Mouse (Mus musculus): ENCODE measurements around the gene Tex28. TPM values are rescaled to one million over a fixed set of nuclear protein-coding genes. Genes with fewer than 3 reads are reported as not detected.

Tex28 gene
- polyA plus RNA-seq, 1 experiment from 2014 or later = not detected

GRCm38 (mm10) chrX:74103457-74104188 is 64.0 kb downstream of the Tex28 start:
- no peaks in the 10 kb centered on the region for H3K9me3 ChIP-seq (ENCODE audit: low read length)
- H3K9ac ChIP-seq (replicated peaks; ENCODE audit: low read length) = no peak overlapping the region
- H3K27me3 ChIP-seq (ENCODE audit: insufficient read depth, low read length) = peaks cover 2% of the 10 kb centered on the region; the same call in 1 of the 2 replicates
- no peaks in the 10 kb centered on the region for H3K4me1 ChIP-seq (ENCODE audit: insufficient read depth, low read length)
- ATAC-seq (ENCODE audit: low FRiP score, low TSS enrichment) = no peak
- no peak overlapping the region for H3K4me3 ChIP-seq (ENCODE audit: low read length)
- no peak overlapping the region for H3K27ac ChIP-seq (ENCODE audit: low read length)
- WGBS = 60% methylated on average over 4 of the region's 4 CpGs
- no peaks in the 10 kb centered on the region for H3K36me3 ChIP-seq (ENCODE audit: insufficient read depth, low read length)
- no peak overlapping the region for H3K4me2 ChIP-seq (replicated peaks; ENCODE audit: low read depth, low read length)

Other genes starting within 250 kb of the Tex28 start
- gene Arhgap4, start 246.0 kb downstream of the Tex28 start, polyA plus RNA-seq (2015; fragmentation: Nextera tagmentation; extraction: Ambion mirVana) = 4.3 and 4.8 TPM in 2 replicates
- 147 and 159 TPM in 2 replicates for gene Naa10, start 245.9 kb downstream of the Tex28 start, polyA plus RNA-seq (2015; fragmentation: Nextera tagmentation; extraction: Ambion mirVana)
- 65.1 and 66.2 TPM in 2 replicates for gene Renbp, start 237.0 kb downstream of the Tex28 start, polyA plus RNA-seq (2015; fragmentation: Nextera tagmentation; extraction: Ambion mirVana)
- gene Hcfc1, start 201.5 kb downstream of the Tex28 start, polyA plus RNA-seq (2015; fragmentation: Nextera tagmentation; extraction: Ambion mirVana) = 54.7 and 61.1 TPM in 2 replicates
- gene Irak1, start 143.9 kb downstream of the Tex28 start, polyA plus RNA-seq (2015; fragmentation: Nextera tagmentation; extraction: Ambion mirVana) = 76.0 and 82.0 TPM in 2 replicates
- gene Opn1mw, start 40.4 kb downstream of the Tex28 start, polyA plus RNA-seq (2015; fragmentation: Nextera tagmentation; extraction: Ambion mirVana) = not detected in 2 replicates
- 10.0 and 10.3 TPM in 2 replicates for gene Mecp2, start 32.5 kb downstream of the Tex28 start, polyA plus RNA-seq (2015; fragmentation: Nextera tagmentation; extraction: Ambion mirVana)
- gene Tktl1, start 9.4 kb upstream of the Tex28 start, polyA plus RNA-seq (2015; fragmentation: Nextera tagmentation; extraction: Ambion mirVana) = 0.06 and 0.23 TPM in 2 replicates
- gene Flna, start 82.0 kb upstream of the Tex28 start, polyA plus RNA-seq (2015; fragmentation: Nextera tagmentation; extraction: Ambion mirVana) = 331 and 364 TPM in 2 replicates
- 25.6 and 26.5 TPM in 2 replicates for gene Emd, start 86.8 kb upstream of the Tex28 start, polyA plus RNA-seq (2015; fragmentation: Nextera tagmentation; extraction: Ambion mirVana)
- gene Rpl10, start 103.0 kb upstream of the Tex28 start, polyA plus RNA-seq (2015; fragmentation: Nextera tagmentation; extraction: Ambion mirVana) = 610 and 782 TPM in 2 replicates
- gene Taz, start 114.1 kb upstream of the Tex28 start, polyA plus RNA-seq (2015; fragmentation: Nextera tagmentation; extraction: Ambion mirVana) = 97.2 and 103 TPM in 2 replicates
- gene Dnase1l1, start 114.5 kb upstream of the Tex28 start, polyA plus RNA-seq (2015; fragmentation: Nextera tagmentation; extraction: Ambion mirVana) = 13.4 and 15.5 TPM in 2 replicates
- 175 and 180 TPM in 2 replicates for gene Atp6ap1, start 129.3 kb upstream of the Tex28 start, polyA plus RNA-seq (2015; fragmentation: Nextera tagmentation; extraction: Ambion mirVana)
- 219 and 243 TPM in 2 replicates for gene Gdi1, start 137.2 kb upstream of the Tex28 start, polyA plus RNA-seq (2015; fragmentation: Nextera tagmentation; extraction: Ambion mirVana)
- gene Fam50a, start 145.2 kb upstream of the Tex28 start, polyA plus RNA-seq (2015; fragmentation: Nextera tagmentation; extraction: Ambion mirVana) = 69.8 and 71.4 TPM in 2 replicates
- 12.6 and 15.6 TPM in 2 replicates for gene Plxna3, start 161.2 kb upstream of the Tex28 start, polyA plus RNA-seq (2015; fragmentation: Nextera tagmentation; extraction: Ambion mirVana)
- 108 and 113 TPM in 2 replicates for gene Lage3, start 185.8 kb upstream of the Tex28 start, polyA plus RNA-seq (2015; fragmentation: Nextera tagmentation; extraction: Ambion mirVana)
- gene Ubl4a, start 205.4 kb upstream of the Tex28 start, polyA plus RNA-seq (2015; fragmentation: Nextera tagmentation; extraction: Ambion mirVana) = 77.5 and 83.4 TPM in 2 replicates
- 23.3 and 25.7 TPM in 2 replicates for gene Slc10a3, start 205.5 kb upstream of the Tex28 start, polyA plus RNA-seq (2015; fragmentation: Nextera tagmentation; extraction: Ambion mirVana)
- gene Fam3a, start 225.4 kb upstream of the Tex28 start, polyA plus RNA-seq (2015; fragmentation: Nextera tagmentation; extraction: Ambion mirVana) = 45.9 and 47.1 TPM in 2 replicates
- gene Ikbkg, start 225.5 kb upstream of the Tex28 start, polyA plus RNA-seq (2015; fragmentation: Nextera tagmentation; extraction: Ambion mirVana) = 22.7 and 23.2 TPM in 2 replicates